Mouse (Mus musculus): ENCODE data around the gene Rbp3. TPM values are rescaled to one million over a fixed set of nuclear protein-coding genes. Genes with fewer than 3 reads are reported as not detected.

The Rbp3 gene
- polyA plus RNA-seq (2014; fragmentation: Illumina TruSeq; extraction: RNeasy Lipid Tissue Mini Kit (QIAGEN cat#74804); ENCODE audit: low read depth, low replicate concordance): not detected

DNA sequence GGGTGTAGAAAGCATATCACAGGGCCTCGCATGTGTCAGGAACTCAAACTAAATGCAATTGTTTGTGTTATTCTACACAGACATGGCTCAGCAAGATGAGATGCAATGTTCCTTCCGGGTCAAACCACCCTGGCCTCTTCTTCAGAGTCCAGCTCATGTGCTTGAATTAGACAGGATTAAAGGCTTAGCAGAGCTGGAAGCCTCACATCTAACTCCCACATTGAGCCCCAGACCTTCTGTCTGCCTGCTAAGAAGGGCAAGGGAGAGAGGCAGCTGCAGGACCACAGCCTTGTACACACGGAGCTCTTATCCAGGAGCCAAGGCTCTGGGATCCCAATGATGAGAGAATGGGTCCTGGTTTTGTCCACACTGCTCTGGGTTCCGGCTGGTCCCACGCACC, at the start of gene Rbp3:
Rbp3 (plus strand) TSS at position 243 of the 400 bp plus-strand sequence.

DNA sequence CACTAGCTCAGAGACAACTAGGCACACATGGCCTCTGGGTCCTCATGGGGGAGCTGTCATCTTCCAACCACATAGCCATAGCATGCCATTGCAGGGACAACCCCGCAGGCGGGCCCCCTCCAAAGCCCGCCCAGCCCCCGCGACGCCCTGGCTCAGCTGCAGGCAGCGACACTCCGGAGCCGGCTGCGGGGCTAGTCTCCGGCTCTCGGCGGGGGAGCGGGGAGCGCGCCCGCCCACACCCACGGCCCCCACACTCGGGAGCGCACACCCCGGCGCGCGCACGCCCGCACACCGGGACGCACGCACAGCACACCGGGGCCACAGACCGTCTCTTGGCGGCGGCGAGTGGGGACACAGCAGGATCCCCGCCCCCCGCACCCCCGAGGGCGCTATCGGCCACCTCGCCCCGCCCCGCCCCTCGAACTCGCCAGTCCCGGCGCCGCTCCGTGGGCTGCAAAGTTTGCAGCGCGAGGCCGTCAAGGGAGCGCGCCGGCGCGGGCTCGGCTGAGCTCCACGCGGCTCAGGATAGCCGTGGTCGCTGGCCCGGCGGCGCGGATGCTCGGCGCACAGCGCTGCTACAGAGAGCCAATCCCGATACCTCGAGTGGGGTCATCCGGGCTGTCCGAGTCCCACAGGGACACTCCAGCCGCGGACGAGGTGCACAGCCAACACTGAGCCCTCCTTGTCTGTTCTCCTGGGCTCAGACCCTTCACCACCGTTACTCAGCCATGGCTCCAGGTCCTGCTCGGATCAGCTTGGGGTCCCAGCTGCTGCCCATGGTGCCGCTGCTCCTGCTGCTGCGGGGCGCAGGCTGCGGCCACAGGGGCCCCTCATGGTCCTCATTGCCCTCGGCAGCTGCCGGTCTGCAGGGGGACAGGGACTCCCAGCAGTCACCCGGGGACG, 30.4 kb upstream of the Rbp3 start, which contains the start of gene Gdf10:
Gdf10 (plus strand) TSS at position 420 of the 903 bp plus-strand sequence.

DNA sequence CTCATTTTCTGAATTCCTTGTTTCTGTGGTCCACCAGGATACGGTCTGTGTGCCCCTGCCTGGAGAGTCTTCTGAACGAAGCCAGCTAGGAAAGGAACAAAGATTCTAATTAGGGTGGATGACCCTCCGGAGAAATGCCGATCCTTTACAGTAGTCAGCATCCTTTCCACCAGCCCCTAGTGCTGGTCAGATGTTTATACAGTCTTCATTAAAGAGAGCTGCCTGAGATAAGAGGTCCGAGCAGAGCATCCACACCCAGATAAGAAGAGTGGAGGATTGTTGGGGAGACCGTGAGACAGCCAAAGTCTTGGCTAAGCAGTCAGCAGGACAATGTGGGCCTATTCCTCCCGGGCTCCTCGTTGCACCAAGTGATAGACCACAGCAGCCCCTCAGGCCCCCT, 13.1 kb upstream of the Rbp3 start, which contains the start of gene Gdf2:
Gdf2 (plus strand) TSS at position 301 of the 400 bp plus-strand sequence.

DNA sequence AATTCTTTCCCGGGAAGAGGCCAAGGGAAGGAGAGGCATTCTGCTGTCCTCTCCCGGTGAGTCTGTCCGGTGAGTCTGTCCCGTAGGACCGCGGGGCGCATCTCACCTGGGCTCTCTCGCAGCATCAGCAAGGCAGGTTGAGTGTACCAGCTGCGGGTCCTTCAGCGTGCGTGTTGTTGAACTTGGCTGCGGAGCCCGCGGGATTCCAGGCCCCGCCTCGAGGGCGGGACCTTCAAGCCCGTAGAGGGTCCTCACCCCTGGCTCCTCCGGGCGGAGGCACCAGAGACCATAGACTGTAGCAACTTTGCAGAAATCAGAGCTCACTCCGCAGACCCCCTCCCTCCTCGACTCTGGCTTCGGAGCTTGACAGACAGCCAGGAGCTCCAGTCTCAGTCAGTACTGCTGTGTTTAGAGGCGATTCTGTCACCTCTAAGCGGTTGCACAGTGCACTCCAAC, 24.8 kb downstream of the Rbp3 start, which contains the start of gene Zfp488:
Zfp488 (minus strand) TSS at position 161 of the 456 bp plus-strand sequence.

Other genes with a start within 250 kb of the Rbp3 start
- gene Gdf10, start 30.4 kb upstream of the Rbp3 start, polyA plus RNA-seq (2014; fragmentation: Illumina TruSeq; extraction: RNeasy Lipid Tissue Mini Kit (QIAGEN cat#74804); ENCODE audit: low read depth, low replicate concordance): 3.1 TPM
- gene Gdf2, start 13.0 kb upstream of the Rbp3 start, polyA plus RNA-seq (2014; fragmentation: Illumina TruSeq; extraction: RNeasy Lipid Tissue Mini Kit (QIAGEN cat#74804); ENCODE audit: low read depth, low replicate concordance): not detected
- gene Zfp488, start 24.8 kb downstream of the Rbp3 start, polyA plus RNA-seq (2014; fragmentation: Illumina TruSeq; extraction: RNeasy Lipid Tissue Mini Kit (QIAGEN cat#74804); ENCODE audit: low read depth, low replicate concordance): 0.09 TPM
- 0.28 TPM for gene Gm30083, start 61.2 kb downstream of the Rbp3 start, polyA plus RNA-seq (2014; fragmentation: Illumina TruSeq; extraction: RNeasy Lipid Tissue Mini Kit (QIAGEN cat#74804); ENCODE audit: low read depth, low replicate concordance)
- not detected for gene Gm5460, start 62.8 kb downstream of the Rbp3 start, polyA plus RNA-seq (2014; fragmentation: Illumina TruSeq; extraction: RNeasy Lipid Tissue Mini Kit (QIAGEN cat#74804); ENCODE audit: low read depth, low replicate concordance)
- not detected for gene Antxrl, start 98.7 kb downstream of the Rbp3 start, polyA plus RNA-seq (2014; fragmentation: Illumina TruSeq; extraction: RNeasy Lipid Tissue Mini Kit (QIAGEN cat#74804); ENCODE audit: low read depth, low replicate concordance)
- 17.8 TPM for gene Anxa8, start 132.0 kb downstream of the Rbp3 start, polyA plus RNA-seq (2014; fragmentation: Illumina TruSeq; extraction: RNeasy Lipid Tissue Mini Kit (QIAGEN cat#74804); ENCODE audit: low read depth, low replicate concordance)
- 0.60 TPM for gene A630023A22Rik, start 148.8 kb downstream of the Rbp3 start, polyA plus RNA-seq (2014; fragmentation: Illumina TruSeq; extraction: RNeasy Lipid Tissue Mini Kit (QIAGEN cat#74804); ENCODE audit: low read depth, low replicate concordance)
- 7.3 TPM for gene Npy4r, start 198.5 kb downstream of the Rbp3 start, polyA plus RNA-seq (2014; fragmentation: Illumina TruSeq; extraction: RNeasy Lipid Tissue Mini Kit (QIAGEN cat#74804); ENCODE audit: low read depth, low replicate concordance)
- 0.16 TPM for gene Gprin2, start 247.7 kb downstream of the Rbp3 start, polyA plus RNA-seq (2014; fragmentation: Illumina TruSeq; extraction: RNeasy Lipid Tissue Mini Kit (QIAGEN cat#74804); ENCODE audit: low read depth, low replicate concordance)

All from sigmoid colon, adult 10 weeks (tissue).